ENCODE assay signal across 8 mouse cellular contexts in genomic region chr10:20547951-20548551, GRCm38 (mm10).
DNase-seq lines count a peak whose midpoint lies in the region; ATAC-seq lines count a peak whose summit lies in the region.

No protein-coding gene starts in this region.

- peak overlapping the region; percentile 90 for H3K27ac ChIP-seq in heart, embryonic 10.5 days
- peak overlapping the region; percentile 44; the same call in 1 of the 2 replicates for H3K27ac ChIP-seq in limb, embryonic 13.5 days

- DNase-seq in ZHBTc4 (ENCODE audit: low read depth, low spot score), result peak; percentile 27
- peak; percentile 70 for DNase-seq in embryo, embryonic 9.5 days (ENCODE audit: extremely low spot score)
- DNase-seq in heart, embryonic 10.5 days (ENCODE audit: low spot score), result no peak
- peak; percentile 60 for DNase-seq in kidney, adult 9 months
- peak; percentile 46 for DNase-seq in mesoderm, embryonic 11.5 days (ENCODE audit: low read depth, low spot score)
- DNase-seq in right cerebral cortex, postnatal 4 days, result peak; percentile 41
- no peak for DNase-seq in adipocyte (ENCODE audit: low spot score)

- peak; percentile 55; the same call in 1 of the 2 replicates for ATAC-seq in limb, embryonic 13.5 days (ENCODE audit: low FRiP score, low read depth)

- peak overlapping the region; percentile 59 for H3K4me3 ChIP-seq in heart, embryonic 10.5 days
- H3K4me3 ChIP-seq in limb, embryonic 13.5 days, result peak overlapping the region; percentile 44

- WGBS in heart, embryonic 10.5 days, result 1% methylated on average over 19 of the region's 19 CpGs
- 2% methylated on average over 19 of the region's 19 CpGs for WGBS in limb, embryonic 13.5 days

- H3K4me2 ChIP-seq in limb, embryonic 13.5 days (replicated peaks), result peak overlapping the region; percentile 74

- peak overlapping the region; percentile 67 for H3K9ac ChIP-seq in limb, embryonic 13.5 days

- no peaks in the 10 kb centered on the region for H3K9me3 ChIP-seq in heart, embryonic 10.5 days
- H3K9me3 ChIP-seq in limb, embryonic 13.5 days, result no peaks in the 10 kb centered on the region

- no peaks in the 10 kb centered on the region; the same call in 1 of the 2 replicates for H3K27me3 ChIP-seq in heart, embryonic 10.5 days (ENCODE audit: insufficient read depth, poor library complexity, severe bottlenecking)
- H3K27me3 ChIP-seq in limb, embryonic 13.5 days, result no peaks in the 10 kb centered on the region

- H3K4me1 ChIP-seq in heart, embryonic 10.5 days, result peaks cover 23% of the 10 kb centered on the region
- peaks cover 44% of the 10 kb centered on the region for H3K4me1 ChIP-seq in limb, embryonic 13.5 days

- H3K36me3 ChIP-seq in heart, embryonic 10.5 days, result no peaks in the 10 kb centered on the region
- H3K36me3 ChIP-seq in limb, embryonic 13.5 days, result no peaks in the 10 kb centered on the region

Comparison
In these comparisons a context has a peak if more than half of its experiments do, and no peak if none do; other contexts are left out.
1. DNase-seq: peak in ZHBTc4 (single experiment), embryo, embryonic 9.5 days (single experiment), kidney, adult 9 months (single experiment), mesoderm, embryonic 11.5 days (single experiment) and right cerebral cortex, postnatal 4 days (single experiment); none in heart, embryonic 10.5 days (single experiment) and adipocyte (single experiment).